Mouse (Mus musculus): Measurements from ENCODE around the gene Olfr128. TPM values are rescaled to one million over a fixed set of nuclear protein-coding genes. Genes with fewer than 3 reads are reported as not detected.
"Not testable (repeated sequence)": the region's sequence is repeated elsewhere in the genome, so short reads cannot be mapped to it uniquely, and the experiment has no call there.

The Olfr128 gene
- not detected for total RNA-seq (2021)
- long read RNA-seq, experiment 1, result 0 reads
- long read RNA-seq, experiment 2, result 0 reads

- no peak for DNase-seq (ENCODE audit: low spot score in 2 of 2)
Measured at GRCm38 (mm10) chr17:37920248-37920647, at the start of gene Olfr128. TSS of gene Olfr128 (plus strand) at chr17:37920548.

DNA sequence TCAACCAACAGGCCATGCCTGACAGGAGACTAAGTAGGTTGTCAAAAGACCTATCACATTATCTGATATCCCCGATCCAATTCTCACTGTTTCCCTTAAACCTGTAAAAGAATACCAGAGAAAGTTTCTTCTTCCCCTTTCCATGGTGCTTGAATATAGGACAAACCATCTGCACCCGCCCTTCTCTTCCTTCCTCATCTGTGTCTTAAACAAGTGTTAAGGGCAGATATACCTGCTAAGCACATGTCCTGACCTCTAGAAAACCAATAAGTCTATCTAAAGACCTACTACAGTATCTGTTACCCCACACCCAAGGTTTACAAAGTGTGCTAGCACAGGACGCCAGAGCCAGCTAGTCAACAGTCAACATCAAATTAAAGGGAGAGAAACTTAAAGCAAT, 46.5 kb upstream of the Olfr128 start:
- no peak for DNase-seq (ENCODE audit: low spot score in 2 of 2)

- DNase-seq (ENCODE audit: low spot score in 2 of 2), result no peak
Measured at GRCm38 (mm10) chr17:37900137-37900536, 20.2 kb upstream of the Olfr128 start, which contains the start of gene Olfr127. TSS of gene Olfr127 (plus strand) at chr17:37900437.

DNA sequence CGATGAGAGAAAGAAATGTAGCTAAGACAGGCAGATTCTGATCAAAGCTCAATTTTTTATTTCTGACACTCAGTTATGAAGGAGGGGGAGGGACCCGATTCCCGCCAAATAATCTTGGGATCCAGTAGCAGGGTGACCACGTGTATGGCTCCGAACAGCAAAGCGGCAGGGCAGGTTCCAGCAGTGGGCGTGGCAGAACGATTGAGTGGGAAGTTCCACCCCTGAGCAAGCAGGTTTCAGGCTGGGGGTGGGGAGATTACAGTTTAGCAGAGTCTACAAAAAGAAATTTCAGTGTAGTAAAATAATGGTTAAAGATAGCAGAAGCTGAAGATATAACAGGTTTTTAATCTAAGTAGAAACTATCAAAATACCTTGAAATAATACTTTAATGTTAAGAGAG, 13.5 kb upstream of the Olfr128 start:
- DNase-seq (ENCODE audit: low spot score in 2 of 2), result not testable (repeated sequence)

DNA sequence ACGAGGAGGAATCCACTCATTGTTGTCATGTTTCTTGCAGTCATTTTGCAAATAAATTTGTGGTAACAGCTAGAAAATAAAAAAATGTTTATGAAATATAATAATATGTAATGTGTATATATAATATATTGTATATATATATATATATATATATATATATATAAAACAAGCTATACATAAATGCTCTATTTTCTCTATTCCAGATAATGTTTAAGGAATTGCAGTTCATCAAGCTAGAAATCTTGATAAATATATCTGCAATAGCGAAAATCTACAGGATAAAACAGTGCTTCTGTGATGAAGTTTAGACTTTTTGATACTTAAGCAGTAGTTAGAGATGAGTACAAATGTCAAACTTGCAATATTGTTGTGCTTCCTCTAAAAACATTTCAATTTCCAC, 32.6 kb downstream of the Olfr128 start, which contains the start of gene Olfr761:
Gene Olfr761, minus strand, starts transcription at position 101 of the 400 bp plus-strand sequence.
- DNase-seq (ENCODE audit: low spot score in 2 of 2), result no peak

GRCm38 (mm10) chr17:37973591-37973990, 53.2 kb downstream of the Olfr128 start:
- no peak for DNase-seq (ENCODE audit: low spot score in 2 of 2)

Other genes with a start within 250 kb of the Olfr128 start
- not detected for gene Olfr119, start 224.0 kb upstream of the Olfr128 start, total RNA-seq (2021)
- not detected for gene Olfr120, start 198.7 kb upstream of the Olfr128 start, total RNA-seq (2021)
- not detected for gene Olfr121, start 171.7 kb upstream of the Olfr128 start, total RNA-seq (2021)
- gene Olfr122, start 151.9 kb upstream of the Olfr128 start, total RNA-seq (2021), result not detected
- not detected for gene Olfr123, start 127.0 kb upstream of the Olfr128 start, total RNA-seq (2021)
- gene Olfr124, start 120.7 kb upstream of the Olfr128 start, total RNA-seq (2021), result not detected
- gene Olfr125, start 87.6 kb upstream of the Olfr128 start, total RNA-seq (2021), result not detected
- not detected for gene Olfr126, start 73.1 kb upstream of the Olfr128 start, total RNA-seq (2021)
- not detected for gene Olfr127, start 20.1 kb upstream of the Olfr128 start, total RNA-seq (2021)
- gene Olfr761, start 32.5 kb downstream of the Olfr128 start, total RNA-seq (2021), result not detected
- gene Olfr129, start 139.5 kb downstream of the Olfr128 start, total RNA-seq (2021), result not detected
- not detected for gene Olfr130, start 143.4 kb downstream of the Olfr128 start, total RNA-seq (2021)
- not detected for gene Olfr131, start 168.1 kb downstream of the Olfr128 start, total RNA-seq (2021)
- gene Olfr132, start 214.0 kb downstream of the Olfr128 start, total RNA-seq (2021), result not detected
- not detected for gene Olfr133, start 224.7 kb downstream of the Olfr128 start, total RNA-seq (2021)